Mouse (Mus musculus): ENCODE results near the gene Olfr287.

DNA sequence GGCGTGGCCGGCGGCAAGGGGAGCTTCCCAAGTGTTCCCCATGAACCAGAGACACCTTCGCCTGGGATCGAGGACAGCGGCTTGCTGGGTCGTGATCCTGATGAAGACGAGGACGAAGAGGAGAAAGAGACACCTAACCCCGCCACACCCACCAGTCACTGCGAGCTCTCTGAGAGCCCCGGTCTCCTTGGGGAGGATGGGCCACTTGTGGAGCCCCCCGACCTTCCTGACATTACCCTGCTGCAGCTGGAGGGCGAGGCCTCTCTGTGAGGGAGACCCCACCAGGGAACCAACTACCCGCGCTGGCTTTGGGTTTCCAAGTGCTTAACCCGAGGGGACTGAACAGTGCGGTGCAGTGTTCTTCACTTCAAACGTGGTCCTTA is 52.2 kb downstream of the Olfr287 start:
- TF ChIP-seq CHD2 (IDR thresholded peaks at IDR 0.05; ENCODE audit: low read length) (no peak), USF1 (IDR thresholded peaks at IDR 0.05; ENCODE audit: low read depth, low read length) (no peak), CTCF (conservative IDR thresholded peaks at IDR 0.05 in 1 of 2, IDR thresholded peaks at IDR 0.05 in 1 of 2; ENCODE audit: low read depth in 2 of 2, low read length in 2 of 2) (no peak), POLR2A (IDR thresholded peaks at IDR 0.05; ENCODE audit: low read depth, low read length) (no peak), RAD21 (IDR thresholded peaks at IDR 0.05; ENCODE audit: low read depth, low read length) (no peak), ZMIZ1 (IDR thresholded peaks at IDR 0.05; ENCODE audit: low read depth, low read length) (no peak), MAFK (IDR thresholded peaks at IDR 0.05; ENCODE audit: insufficient replicate concordance, low read length) (no peak), TCF12 (IDR thresholded peaks at IDR 0.05; ENCODE audit: low read depth, low read length) (no peak)
